Mouse (Mus musculus) ES-E14 (cell line): ENCODE measurements around the gene Pctp.

Experiments
- CHD2 ChIP-seq: IDR thresholded peaks from 2 replicates; pipeline ENCODE4 v1.6.1; 2014; ENCODE audit warnings: mild to moderate bottlenecking, low read depth, low read length, inconsistent platforms
- HCFC1 ChIP-seq: IDR thresholded peaks from 2 replicates; pipeline ENCODE4 v1.6.1; 2012; ENCODE audit warnings: low read length, inconsistent platforms, borderline replicate concordance; ENCODE audit not compliant: insufficient read depth
- MAFK ChIP-seq: IDR thresholded peaks from 2 replicates; pipeline ENCODE4 v1.6.1; 2014; ENCODE audit warnings: mild to moderate bottlenecking, low read depth, low read length, inconsistent platforms; ENCODE audit not compliant: insufficient read depth
- ZC3H11A ChIP-seq: IDR thresholded peaks from 2 replicates; pipeline ENCODE4 v1.6.1; 2012; ENCODE audit warnings: low read depth, mild to moderate bottlenecking, inconsistent platforms, low read length, borderline replicate concordance
- ZNF384 ChIP-seq: IDR thresholded peaks from 2 replicates; pipeline ENCODE4 v1.6.1; 2012; ENCODE audit warnings: low read depth, low read length, inconsistent platforms

- no peak for TF ChIP-seq MAFK
- TF ChIP-seq CHD2: no peak
- TF ChIP-seq ZNF384: peak; percentile 87
- TF ChIP-seq HCFC1: no peak
- TF ChIP-seq ZC3H11A: no peak
Measured at GRCm38 (mm10) chr11:90030557-90030956, 27.9 kb upstream of the Pctp start.
